Mouse (Mus musculus) erythroblast, adult 5-6 weeks (primary cell): Measurements from ENCODE around the gene Phf21a. TPM values are rescaled to one million over a fixed set of nuclear protein-coding genes. Genes with fewer than 3 reads are reported as not detected.

ENCODE experiments used
- ATAC-seq: replicated peaks from 2 replicates; pipeline ENCODE4 v1.8.0; 2016; ENCODE audit warnings: moderate number of reproducible peaks, mild to moderate bottlenecking, moderate TSS enrichment, inconsistent platforms; ENCODE audit not compliant: poor library complexity, low FRiP score, severe bottlenecking
- total RNA-seq, 2 experiments: library from RNA; stranded (forward) in 1 of 2; stranded (reverse) in 1 of 2; fragments of 150-400 nt in 1 of 2; fragments of 200-764, 138-1000 nt in 1 of 2; gene quantifications; 2 replicates each; pipeline versions ENCODE4 v1.2.3 to v1.2.4; 2015 to 2017; ENCODE audit warnings: low replicate concordance in 2 of 2

The Phf21a gene
- total RNA-seq, 2 experiments from 2014 or later, result 11.1 to 15.2 TPM

DNA sequence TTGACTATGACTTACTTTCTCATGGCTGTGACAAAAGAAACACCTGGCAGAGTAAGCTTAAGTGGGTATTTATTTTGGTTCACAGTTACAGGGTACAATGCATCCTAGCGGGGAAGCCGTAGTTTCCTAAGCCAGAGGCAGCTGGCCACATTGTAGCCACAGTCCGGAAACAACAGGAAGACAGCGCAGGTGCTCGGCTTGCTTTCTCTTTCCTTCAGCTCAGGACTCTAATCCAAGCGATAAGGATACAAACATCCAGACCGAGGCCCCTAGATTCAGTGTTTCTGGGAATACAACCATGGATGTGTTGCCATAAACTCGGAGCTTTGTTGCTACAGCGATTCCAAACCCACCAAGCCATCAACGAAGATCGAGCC is 280.5 kb downstream of the Phf21a start:
- ATAC-seq, result no peak

DNA sequence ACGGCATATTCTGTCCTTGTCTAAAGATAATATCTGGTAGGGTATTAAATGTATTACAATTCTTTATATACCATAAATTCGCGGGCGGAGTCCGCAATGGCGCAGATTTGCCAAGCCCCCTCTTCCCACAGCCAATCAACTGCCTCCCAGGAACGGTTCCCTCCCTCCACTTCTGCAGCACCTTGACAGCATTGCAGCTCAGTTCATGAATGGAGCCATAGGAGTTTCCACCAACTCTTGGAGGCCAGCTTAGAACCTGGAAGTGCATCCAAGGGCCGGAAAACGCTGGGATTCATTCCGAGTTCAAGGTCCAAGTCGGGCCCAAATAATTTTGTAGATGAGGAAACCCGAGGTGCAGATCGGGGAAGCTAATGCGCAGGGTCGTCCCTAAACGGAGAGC is 281.6 kb downstream of the Phf21a start, which contains the start of the genes Pex16 and Large2:
Pex16 (plus strand) TSS at position 163 of the 400 bp plus-strand sequence.
Large2 (minus strand) TSS at position 356 of the 400 bp plus-strand sequence.
- ATAC-seq, result peak; percentile 54

DNA sequence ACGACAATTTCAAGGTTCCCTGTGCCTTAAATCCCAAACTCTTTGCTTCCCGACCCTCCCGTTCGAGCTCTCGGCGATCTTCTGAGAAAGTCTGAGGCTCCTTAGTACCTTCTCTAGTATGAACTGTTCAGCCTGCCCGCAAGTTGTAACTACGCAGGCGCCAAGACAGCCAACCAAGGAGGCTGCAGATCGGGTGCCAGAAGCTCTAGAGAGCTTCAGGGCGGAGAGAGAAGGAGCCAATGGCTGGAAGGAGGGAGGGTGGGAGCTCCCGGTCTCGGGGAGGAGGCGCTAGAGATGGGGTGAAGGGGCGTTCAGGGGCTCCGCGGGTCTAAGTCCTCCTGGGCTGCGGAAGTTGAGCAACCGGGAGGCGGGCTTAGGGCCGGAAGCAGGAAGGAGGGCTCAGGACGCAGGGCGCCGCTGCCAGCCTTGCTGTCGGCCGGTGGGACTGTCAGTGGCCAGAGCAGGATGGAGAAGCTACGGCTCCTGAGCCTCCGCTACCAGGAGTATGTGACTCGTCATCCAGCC is 282.2 kb downstream of the Phf21a start:
- peak; percentile 94 for ATAC-seq

DNA sequence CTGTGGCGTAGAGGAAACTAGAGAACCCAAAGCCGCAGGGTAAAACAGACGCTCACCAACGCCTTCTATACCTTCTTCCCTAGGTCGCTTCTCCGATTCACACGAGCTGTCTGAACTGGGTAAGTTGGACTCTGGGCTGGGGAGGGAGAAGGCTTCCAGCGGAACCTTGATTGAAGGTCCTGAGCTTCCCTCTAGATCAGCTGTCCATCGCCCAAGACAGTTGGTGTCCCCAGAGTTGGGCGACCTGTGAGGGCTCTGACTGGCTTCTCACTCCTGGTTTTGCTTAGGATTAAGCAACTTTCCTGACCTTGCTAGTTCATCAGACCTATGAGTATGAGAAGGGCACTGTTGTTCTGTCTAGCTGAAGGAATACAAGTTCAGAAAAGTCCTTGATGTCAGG is 282.9 kb downstream of the Phf21a start:
- ATAC-seq, result 0 out of 2 replicates have a peak, but pooled peaks have one; percentile 13

DNA sequence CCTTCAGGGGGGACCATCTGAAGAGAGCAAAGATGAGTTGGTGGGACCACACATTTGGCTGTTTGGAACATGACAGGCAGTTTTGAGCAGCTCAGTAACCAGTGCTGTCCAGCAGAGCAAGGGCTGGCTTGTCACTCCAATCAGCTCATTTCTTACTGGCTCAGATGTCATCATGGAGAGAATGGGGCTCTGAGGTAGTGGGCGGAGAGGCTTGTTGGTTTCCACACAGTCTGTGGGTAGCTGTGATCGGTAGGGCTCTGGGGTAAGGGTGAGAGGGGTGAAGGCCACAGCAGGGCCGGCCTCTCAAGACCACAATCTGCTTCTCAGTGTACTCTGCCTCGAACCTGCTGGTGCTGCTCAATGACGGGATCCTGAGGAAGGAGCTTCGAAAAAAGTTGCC is 283.4 kb downstream of the Phf21a start:
- no peak for ATAC-seq

DNA sequence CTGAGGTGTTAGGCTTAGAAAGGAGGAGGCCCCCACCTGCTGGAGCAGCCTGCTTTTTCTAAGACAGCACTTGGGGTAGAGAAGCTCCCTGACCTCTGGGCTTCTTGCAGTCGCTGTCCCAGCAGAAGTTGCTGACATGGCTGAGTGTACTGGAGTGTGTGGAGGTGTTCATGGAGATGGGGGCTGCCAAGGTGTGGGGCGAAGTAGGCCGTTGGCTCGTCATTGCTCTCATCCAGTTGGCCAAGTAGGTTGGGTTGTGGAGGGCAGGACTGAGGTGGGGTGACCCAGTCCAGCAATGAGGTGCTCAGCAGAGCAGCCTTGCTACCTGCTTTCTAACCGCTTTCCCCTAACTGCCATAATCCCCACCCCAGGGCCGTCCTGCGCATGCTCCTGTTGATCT is 284.4 kb downstream of the Phf21a start:
- ATAC-seq, result no peak

DNA sequence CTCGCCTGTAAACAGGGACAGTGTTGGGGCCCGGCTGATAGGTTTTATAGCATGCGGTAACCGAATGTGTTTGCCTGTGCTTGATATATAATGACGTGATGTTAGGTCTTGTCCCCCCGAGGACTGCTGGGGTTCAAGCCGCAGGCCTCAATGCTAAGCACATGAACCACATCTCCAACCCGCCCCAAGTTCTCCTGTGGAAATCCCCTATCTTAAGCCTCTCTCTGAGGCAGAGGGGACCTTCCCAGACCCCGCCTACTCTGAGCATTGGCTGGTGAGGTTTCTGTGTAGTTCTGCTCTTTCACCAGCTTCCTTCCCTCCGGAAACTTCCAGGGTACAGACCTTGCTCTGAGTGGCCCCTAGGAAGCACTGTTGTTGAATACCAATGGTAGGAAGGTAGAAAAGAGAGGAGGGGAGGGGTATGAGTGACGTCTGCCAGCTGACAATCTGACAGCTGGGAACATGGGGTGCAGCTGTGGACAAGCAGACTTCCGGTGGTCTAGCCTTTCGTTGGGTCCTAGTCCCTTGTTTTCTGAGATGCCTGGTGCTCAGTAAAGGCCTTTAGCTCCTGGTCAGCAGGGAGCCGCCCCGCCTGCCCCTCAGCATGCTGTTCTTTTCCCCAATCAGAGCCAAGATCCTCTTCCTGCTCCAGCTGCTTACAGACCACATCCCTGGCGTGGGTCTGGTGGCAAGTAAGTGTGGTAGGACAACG is 287.0 kb downstream of the Phf21a start:
- no peak for ATAC-seq

DNA sequence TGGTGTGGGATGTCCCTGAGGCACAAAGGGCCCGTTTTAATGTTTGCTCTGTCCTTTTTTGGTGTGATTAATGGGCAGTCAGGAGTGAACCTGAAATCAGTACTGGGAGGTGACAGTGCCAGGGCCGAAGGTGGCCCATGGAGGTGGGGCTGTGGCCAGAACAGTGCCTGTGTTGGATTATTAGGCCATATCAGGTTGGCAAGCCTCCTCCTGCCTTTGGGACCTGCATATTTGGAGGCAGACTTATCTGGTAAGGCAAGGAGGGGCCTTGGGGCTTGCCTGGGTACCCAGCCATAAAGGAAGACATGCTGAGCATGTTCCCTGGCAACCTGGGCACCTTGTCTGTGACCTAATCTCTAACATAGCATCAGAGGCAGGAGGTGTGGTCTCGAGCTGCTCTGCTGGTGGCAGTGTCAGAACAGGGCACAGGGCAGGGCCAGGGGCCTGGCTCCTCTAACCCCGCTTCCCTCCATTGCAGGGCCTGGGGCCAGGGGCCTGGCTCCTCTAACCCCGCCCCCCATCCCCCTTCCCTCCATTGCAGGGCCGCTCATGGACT is 287.7 kb downstream of the Phf21a start:
- no peak for ATAC-seq

DNA sequence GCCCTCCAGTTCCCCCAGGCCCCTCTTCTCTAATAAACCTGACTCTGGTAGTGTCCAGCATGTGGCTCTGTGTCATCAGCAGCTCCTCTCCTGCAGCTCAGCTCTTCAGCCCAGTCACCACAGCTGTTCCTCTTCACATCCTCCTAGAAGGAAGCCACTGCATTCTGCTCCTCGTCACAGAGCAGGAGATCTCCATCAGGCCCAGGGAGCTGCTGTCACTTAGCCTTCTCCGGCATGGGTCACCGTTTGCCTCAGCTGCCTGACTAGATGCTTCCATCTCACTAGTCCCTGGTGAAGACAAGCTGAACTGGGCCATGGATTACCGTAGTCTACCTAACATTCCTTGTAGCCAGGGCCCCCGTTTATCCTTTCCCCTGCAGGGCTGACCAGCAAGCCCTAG is 288.2 kb downstream of the Phf21a start:
- no peak for ATAC-seq

DNA sequence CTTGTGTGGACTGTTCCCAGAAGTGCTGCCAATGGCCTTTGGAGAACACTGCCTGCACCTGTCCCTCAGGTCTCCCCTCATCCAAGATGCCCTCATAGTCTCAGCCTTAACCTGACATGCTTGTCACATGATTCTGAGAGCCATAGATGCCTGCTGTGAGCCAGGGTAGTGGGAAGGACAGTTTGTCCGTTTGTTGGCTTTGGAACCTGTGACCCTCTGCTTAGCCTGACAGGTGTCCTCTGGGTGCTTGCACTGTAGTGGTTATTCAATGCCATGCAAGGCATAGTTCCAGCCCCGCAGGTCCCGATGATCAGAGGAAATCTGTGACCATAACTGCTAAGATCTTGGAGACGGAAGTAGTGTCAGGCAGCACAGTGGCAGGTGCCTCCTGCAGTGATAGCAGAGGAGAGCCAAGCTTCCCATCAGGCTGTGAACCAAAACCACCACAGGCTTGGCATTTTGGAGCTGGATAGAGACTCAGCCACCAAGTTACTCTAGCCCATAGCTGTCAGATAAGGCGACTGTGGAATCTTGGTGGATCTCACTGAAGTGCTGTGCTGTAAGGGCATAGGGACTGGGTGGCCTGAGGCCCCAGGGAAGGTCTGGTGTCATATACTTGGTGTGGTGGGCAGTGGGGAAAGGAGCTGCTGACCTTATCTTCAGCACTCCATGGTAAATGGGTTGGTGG is 289.1 kb downstream of the Phf21a start, which contains the start of gene 1700029I15Rik:
1700029I15Rik (plus strand) TSS at position 638 of the 688 bp plus-strand sequence.
- no peak for ATAC-seq

DNA sequence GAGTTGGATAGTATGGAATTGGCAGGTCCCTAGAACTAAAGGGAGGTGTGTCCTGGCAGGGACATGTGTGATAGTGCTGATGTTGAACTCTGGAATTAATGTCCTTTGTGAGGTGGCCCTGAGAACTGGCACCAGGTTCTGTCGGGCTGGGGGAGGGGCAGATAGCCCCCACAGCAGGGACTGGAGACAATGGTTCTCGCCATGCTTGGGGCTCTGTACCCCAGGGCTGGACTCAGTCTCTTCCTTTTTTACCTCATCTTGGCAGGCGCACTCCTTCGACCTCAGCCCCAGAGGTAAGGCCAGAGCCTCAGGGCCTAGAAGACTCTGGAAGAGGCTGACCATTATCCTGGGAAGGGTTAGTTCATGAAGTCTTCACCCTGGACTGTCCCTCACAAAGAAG is 289.8 kb downstream of the Phf21a start:
- no peak for ATAC-seq

DNA sequence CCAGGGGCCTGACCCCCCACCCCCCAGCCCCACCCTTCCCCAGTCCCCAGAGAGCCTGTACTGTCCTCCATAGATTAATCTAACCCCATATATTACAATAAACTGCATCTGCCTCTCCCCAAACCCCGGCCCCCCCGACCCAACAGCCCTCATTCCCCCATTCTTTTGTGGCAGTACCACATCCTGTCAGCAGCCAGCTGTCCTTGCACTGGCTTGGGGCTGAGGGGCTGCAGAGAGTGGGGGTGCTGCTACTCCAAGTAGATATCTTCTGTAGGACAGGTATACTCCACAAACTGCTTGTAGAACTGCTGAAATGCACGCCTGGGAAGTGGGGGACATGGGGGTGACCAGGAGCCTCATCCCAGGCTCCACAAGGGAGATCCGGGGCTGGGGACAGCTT is 291.2 kb downstream of the Phf21a start:
- ATAC-seq, result no peak

DNA sequence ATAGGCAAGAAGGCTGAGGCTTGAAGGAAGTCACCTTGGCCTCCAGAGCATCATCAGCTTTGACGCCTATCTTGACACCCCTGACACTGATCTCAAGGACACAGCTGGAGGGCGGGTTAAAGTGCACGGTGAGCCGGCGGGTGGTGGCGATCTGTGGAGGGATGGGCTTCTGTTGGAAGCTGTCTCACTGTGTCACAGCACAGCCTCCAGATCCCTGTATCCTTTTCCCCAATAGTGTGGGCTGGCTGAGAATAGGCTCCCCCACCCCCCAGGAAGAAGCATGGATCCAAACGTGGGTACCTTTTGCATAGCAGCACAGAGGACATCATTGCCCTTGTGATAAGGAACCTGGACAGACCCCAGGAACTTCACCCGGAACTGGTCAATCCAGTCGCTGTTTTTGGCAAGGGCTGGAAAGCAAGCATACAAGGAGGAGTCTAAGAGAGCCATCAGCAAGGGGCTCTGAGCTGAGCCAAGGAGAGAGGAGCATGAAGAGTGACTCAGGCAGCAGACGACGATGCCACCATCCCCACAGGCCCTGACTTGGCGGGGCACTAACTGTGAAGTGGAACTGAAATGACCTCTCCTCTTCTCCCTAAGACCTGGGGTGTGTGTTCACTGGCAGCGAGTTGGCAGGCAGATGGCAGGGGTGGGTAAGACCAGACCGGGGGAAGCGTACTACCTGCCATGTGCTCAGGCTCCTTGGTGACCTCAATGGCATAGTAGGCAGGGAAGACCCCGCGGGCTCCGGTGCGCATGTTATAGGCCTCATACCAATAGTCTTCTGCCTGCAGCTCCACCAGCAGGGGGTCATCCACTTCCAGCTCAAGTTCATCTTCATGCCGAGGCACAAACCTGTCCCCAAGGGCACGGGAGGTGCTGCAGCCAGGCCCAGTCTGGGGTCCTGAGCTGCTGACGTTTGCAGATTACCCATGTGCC is 292.5 kb downstream of the Phf21a start:
- ATAC-seq, result no peak

DNA sequence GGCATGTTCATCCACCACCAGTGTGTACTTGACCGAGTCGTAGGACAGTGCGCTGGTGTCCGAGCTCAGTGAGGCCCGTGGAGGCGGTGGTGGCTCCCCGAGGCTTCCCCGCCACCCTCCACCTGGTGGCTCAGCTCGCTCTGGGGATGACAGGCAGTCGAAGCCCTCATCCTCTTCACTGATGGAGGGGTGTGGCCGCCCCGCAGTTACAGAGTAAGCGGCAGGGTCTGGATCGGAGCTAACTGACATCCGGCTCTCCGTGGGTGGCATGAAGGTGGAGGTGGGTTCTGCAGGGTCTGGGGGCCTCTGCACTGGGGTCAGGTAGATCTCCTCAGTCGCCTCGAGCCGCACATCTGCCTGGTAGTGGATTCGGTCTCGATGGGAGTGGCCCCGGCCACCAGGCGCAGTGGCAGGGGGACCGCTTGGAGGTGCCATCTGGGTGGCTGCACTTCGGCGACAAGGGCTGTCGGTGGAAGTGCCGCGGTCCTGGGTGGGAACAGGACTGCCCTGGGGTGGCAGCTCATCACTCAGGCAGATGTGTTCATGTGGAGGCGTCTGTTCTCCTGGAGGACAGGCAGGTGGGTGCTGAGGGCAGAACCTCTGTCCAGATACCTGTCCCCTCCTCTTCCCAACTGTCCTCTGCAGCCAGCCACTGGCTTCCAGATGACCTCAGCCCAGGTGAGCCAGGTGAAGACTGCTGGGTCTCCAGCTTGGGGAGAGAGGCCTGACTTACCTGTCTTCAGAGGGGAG is 294.1 kb downstream of the Phf21a start:
- no peak for ATAC-seq

DNA sequence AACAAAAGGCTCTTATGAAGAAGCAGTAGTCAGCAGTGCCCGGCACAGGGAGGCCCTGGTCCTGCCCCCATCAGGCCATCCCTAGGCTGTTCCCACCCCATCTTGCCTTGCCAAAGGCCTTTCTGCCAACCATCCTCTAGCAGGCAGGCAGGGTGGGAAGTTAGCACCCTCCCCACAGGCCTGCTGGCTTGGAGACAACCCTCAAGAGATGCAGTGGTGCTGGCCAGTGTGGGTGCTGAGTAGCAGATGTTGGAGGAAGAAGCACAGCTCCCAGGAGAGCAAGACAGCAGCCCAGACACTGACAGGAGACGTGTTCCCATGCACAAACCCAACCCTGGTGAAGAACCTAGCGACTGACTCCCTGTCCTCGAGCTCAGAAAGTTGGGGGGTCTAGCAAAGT is 294.7 kb downstream of the Phf21a start:
- no peak for ATAC-seq

DNA sequence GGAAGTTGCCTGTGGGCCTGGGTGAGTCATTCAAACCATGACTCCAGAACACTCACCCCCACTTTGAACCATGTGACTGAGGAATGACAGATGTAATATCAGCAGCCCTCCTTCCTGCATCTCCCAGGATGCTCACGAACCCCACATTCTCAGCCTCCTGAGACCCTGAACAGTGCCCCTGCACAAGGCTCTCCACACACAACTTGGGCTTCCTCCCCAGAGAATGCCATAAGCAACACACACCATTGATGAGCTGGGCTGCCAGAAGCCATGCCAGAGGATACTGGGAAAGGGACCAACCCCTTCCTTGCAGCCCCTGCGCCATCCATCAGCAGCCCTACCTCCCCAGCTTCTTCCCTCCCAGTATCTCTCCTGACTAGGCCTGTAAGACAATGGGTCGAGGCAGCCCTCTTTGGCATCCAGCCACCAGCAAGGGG is 295.2 kb downstream of the Phf21a start:
- no peak for ATAC-seq

DNA sequence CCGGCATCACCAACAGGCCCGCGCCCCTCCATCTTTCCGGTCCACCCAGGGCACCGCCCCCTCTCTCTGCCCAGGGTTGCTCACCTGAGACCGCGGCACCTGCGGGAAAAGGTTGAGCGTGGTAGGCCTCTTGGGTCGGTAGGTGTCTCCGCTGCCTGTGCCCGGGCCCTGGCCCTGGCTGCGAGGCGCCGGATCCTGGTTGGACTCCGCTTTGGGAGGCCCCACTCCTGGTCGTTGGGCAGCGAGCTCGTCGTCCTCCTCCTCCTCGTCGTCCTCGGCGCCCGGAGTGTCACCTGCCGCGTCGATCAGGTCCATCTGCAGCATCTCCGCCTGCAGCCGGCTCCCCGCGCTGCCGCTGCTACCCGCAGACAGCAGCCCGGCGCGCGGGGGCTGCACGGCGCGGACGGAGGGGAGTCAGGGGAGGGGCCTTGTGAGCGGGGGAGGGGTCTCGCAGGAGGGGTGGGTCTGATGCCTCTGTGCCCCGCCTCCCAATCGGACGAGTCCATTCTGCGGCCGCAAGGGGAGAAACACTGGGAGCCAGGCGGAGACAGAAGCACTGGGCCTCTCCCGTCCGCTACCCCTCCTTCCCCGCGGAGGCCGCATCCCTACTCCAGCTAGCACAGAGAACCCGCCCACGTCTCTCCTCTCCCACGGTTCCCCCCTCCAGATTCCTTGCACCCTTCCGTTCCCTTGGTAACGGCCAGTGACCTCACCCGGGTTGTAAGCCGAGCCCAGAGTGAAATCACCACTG is 296.1 kb downstream of the Phf21a start:
- ATAC-seq, result no peak

DNA sequence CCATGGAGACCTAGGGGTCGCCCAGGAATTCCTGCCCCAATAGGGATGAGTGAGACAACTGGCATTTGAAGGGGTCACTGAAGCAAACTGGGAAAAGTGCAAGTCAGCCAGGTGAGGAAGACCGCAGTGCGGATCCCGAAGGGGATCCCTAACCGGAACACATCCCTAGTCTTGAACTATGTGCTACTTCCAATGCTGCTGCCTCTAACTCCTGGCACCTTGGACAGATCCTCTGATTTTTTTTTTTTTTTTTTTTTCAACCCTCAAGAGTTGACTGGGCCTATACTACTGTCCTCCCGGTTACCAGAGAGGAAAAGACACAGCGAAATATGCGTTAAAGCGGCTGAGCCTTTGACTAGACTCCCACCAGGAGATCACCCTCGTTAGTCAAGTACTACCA is 296.7 kb downstream of the Phf21a start:
- no peak for ATAC-seq
